Mouse (Mus musculus) spleen, adult 2 months (tissue): Measurements from ENCODE around the gene Ipcef1.
A peak's percentile ranks its signal among the peaks of the same experiment; 100 is the strongest.

Experiments
- CTCF ChIP-seq: fragments of 200-500 bp; IDR thresholded peaks from 2 replicates; pipeline ENCODE4 v1.5.1; 2011; ENCODE audit warnings: mild to moderate bottlenecking, inconsistent platforms; ENCODE audit not compliant: insufficient read depth, insufficient read length, insufficient replicate concordance; ENCODE audit errors: extremely low read depth
- POLR2A ChIP-seq: fragments of 200-500 bp; IDR thresholded peaks from 2 replicates; pipeline ENCODE4 v1.6.1; 2011; ENCODE audit warnings: low read depth, low read length, inconsistent platforms

GRCm38 (mm10) chr10:6980236-6980635, 72.0 kb downstream of the Ipcef1 start:
- TF ChIP-seq POLR2A (peak; percentile 1; the same call in 1 of the 2 replicates), CTCF (no peak)
